Mouse (Mus musculus) left cerebral cortex, adult 11 months (tissue): ENCODE measurements around the gene Pgls.

Source experiments
- DNase-seq: peaks from one replicate; pipeline ENCODE4 v3.0.0; 2022; ENCODE audit warnings: low spot score

The Pgls gene

DNA sequence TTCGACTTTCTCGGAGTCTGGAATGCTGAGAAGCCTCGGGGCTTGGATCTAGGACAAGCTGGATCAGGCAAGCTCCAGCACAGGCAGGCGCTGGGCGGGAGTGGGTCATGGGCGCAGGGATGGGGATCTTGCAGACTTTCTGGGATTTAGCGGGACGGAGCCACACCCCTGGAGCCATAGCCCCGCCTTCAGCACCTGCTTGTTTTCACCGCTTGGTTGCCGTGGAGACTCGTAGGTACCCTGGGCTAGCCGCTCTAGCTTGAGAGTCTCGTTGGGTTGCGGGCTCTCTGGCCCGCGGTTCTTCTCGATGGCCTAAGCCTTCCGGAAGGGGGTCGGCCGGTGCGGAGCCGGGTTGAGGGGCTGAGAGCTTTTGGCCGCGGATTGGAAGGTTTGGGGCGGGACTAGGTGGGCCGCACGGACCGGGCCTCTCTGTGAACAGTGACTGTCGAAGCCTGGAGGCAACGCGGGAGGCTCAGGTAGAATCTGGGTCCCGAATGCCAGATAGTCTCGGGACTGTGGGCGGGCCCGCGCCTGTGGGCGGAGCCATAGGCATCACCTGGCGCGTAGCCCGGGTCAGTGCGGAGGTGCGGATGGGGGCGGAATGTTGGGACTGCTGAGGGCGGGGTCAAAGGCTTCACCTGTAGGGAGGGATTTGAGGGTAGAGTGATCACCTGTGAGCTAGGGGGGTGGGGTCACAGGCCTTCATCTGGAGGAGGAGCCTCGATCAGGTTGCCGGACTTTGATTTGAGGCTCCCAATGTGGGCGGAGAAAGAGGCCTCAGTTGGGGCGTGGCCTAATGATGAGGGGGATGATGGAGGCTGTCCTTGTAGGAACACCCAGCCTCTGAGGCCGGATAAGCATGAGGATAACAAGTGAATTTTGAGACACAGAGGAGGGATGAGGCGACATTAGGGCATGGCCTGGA lies 22.3 kb upstream of the Pgls start:
- DNase-seq: peak; percentile 95

DNA sequence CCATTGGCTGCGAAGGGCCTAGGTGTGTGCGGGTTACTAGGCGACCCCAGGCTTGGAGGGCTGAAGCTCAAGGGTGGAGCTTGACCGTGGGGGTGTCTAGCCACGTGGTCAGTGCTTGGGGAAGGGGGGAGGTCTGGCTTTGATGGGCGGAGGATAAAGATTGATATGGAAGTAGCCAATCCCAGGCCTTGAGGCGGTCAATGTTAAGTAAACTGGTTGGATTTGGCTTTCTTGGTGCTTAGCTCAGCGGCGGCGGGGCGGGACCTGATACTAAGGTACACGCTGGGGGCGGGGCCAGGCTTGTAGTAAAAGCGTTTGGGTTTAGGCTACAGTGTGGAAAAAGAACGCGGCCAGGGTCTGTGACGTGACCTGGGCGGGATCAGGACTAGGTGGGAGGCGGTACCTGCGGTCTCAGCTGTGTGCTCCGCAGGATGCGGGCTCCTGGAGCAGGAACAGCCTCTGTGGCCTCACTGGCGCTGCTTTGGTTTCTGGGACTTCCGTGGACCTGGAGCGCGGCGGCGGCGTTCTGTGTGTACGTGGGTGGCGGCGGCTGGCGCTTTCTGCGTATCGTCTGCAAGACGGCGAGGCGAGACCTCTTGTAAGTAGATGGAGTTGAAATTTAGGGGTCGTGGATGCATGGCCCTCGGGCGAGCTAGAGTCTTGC lies 21.6 kb upstream of the Pgls start:
- DNase-seq: peak; percentile 97

DNA sequence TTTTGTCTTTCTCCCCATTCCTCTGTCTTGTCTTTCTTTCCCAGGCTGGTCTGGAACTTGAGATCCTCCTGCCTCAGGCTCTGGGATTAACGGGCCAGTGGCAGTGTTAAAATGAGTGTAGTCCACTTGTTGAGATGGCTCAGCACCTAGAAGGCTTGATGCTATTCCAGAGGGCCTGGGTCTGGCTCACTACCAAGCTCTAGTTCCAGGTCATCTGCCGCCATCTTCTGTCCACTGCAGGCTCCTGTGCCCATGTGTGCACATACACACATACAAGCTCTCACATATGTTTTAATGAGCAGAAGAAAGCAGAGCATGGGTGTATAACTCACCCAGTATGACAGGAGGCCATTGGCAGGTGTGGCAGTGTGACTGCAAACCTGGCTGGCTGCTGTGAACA lies 19.9 kb upstream of the Pgls start:
- no peak for DNase-seq

DNA sequence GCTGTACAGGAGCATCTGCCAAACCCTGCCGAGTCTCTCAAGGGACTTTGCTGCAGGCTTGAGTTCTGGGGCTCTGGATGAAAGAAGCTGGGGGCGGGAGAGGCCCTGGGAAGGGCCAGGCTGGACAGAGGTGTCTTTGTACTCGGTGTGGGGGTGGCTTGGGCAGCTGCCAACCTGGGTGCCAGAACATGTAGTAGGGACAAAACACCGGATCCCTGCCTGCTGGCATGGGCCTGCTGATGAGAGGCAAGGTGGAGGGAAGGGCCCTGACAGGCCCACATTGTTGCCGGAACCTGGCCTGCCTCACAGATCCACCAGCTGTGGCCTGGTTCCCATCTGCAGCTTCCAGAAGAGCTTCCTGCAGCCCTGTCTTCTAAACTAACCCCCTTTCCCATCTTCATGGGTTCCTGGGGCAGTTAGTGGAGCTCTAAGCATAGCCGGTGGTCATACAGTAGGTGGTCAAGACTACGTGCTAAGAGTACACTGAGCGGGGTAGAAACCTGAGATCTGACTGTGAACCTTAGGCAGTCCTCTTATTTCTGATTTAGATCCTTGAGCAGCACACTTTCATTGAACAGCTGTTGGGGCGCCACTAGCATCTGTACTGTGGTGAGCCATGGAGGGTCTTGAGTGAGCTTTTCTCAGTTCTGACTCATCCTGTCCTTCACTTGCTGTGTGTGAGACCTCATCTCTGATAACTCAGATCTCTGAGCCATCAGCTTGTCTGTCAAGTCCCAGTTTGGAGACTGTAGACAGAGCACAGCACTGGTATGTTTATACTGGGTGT lies 18.9 kb upstream of the Pgls start:
- peak; percentile 86 for DNase-seq

DNA sequence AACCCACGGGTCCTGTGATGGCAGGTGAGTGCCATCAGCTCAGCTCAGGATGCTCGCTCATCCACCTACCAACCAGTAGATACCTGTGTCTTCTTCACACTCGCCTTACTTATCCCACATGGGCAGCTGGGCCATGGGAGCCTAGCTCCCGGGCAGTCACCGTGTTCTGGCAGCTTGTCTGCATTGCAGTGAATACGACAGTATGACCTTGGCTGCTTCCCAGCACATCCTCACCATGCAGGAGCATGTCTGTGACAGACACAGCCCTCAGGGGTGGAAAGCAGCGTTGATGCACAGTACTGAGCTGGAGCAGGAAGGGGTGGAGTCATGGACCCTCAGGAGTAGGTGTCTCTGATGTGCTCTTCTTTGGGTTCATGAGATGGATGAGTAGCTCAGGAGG lies 17.6 kb upstream of the Pgls start:
- DNase-seq: no peak

DNA sequence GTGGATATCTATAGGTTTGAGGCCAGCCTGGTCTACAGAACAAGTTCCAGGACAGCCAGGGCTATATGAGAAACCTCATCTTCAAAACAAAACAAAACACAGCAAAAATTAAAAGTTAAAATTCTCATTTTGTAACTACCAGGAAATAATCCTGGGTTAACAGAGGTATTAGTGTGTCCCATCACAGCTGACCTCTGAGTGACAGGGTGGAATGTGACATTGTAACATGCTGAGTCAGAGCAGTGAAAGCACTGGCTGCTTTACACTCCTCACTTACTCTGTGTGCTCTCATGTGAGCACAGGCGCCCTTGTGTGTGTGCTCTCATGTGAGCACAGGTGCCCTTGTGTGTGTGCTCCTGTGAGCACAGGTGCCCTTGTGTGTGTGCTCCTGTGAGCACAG lies 17.0 kb upstream of the Pgls start:
- DNase-seq: no peak

DNA sequence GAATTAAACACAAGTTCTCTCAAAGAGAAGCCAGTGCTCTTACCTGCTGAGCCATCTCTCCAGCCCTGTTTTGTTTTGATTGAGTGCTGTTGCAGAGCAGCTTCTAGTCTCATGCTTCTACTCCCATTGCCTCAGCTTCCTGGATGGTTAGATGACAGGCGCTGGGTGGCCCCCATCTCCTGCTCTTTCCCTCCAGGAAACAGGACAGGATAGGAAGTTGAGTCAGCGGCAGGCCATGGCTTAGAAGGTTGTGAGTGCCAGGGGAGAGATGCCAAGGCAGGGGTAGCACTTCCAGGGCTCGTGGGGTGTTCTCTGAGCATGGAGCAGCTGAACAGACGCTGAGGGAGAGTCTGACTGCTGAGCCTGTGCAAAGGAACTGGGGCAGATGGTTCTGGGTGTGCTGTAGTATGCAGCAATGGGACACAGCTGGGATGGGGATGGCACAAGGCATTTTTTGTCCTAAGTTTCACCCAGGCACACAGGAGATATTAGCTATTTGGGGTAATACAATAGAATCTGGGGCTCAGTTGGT lies 14.1 kb upstream of the Pgls start:
- DNase-seq: no peak

DNA sequence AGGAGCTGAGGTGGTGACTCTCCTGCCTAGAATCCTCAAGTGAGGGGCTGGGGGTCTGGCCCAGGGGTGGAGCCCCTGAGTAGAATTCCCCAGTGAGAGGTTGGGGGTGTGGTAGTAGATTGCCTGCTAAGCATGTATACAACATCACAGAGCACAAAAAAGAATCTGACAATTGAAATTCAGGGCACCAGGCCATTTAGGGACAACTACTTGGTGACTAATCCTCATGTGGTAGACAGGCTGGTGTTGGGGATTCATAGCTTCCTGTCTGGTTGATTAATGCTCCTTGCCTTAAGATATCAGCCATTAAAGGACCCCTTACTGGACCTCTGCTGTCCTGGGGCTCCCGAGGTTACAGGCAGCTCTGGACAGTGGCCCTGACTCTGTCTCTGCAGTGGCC lies 13.0 kb upstream of the Pgls start:
- no peak for DNase-seq

DNA sequence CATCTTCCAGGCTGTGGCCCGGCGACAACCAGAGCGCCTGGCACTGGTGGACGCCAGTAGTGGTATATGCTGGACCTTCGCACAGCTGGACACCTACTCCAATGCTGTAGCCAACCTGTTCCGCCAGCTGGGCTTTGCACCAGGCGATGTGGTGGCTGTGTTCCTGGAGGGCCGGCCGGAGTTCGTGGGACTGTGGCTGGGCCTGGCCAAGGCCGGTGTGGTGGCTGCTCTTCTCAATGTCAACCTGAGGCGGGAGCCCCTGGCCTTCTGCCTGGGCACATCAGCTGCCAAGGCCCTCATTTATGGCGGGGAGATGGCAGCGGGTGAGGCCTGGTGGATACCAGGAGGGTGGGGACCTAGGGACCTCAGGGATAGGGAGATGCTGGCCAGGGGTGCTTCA lies 12.5 kb upstream of the Pgls start:
- DNase-seq: no peak

DNA sequence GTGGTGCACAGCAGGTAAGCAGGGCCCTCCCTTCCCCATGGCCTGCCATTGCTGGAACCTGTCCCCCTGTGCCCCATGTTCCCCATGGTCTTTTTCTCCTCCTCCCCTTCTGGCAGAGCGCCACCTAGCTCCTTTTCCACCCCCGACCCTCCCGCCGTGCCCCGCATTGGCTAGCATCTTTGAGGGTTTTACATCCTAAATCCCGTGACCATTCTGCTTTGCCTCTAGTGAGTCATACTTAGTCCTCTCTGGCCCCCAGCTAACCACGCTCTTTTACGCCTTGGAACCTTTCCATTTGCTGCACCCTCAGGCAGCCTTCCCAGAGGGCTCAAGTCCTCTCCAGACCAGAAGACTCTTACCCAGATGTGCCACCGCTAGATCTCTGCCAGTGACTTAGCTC lies 11.8 kb upstream of the Pgls start:
- no peak for DNase-seq

DNA sequence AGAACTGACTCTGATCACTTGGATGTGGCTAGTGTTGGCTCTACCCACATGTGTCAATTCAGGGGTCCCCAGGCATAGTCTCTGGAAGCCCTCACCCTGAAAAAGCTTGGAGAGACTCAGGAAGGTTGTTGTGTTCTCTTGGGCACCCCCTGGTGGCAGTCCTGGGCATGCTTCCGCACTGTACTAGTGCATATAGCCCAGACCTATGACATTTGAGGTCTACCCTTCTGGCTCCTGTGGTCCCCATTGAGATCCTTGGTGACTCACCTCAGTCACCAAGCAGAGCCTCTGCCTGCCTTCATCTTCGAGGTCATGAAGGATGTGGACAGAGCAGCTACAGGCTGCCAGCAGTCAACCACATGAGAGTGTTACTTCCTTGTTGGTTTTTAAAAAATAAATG lies 5.1 kb upstream of the Pgls start:
- no peak for DNase-seq

DNA sequence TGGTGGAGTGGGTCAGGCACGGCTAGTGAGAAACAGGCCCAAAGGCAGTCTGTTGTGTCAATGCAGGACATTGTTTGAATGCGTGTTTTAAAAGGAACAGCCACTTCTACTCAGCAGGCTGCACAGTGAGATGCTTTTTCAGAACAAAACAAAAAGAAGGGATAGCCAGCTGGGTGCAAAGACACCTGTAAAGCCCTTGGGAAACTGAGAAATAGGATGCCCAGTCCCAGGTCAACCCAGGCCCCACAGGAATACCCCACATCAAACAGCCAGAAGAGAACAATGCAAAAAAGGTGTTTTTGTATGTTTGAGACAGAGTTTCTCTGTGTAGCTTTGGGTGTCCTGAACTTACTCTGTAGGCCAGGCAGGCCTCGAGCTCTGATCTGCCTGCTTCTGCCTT lies 3.2 kb upstream of the Pgls start:
- DNase-seq: no peak

DNA sequence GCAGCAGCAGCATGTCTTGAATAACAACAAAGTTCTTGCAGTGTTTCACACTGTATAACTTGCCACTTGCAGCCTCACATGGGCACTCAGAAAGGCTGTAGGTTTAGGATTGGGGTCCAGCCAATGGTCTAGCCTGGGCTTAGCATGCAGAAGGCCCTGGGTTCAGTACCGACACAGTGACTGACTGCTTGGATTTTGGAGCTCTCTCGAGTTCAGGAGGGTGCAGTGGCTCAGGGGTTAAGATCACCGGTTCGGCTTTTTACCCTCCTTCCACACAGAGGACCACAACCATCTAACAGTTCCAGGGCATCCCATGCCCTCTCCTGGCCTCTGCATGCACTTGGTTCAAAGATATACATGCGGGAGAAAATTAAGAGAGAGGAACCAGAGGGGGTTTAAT lies 959 bp upstream of the Pgls start:
- DNase-seq: no peak

DNA sequence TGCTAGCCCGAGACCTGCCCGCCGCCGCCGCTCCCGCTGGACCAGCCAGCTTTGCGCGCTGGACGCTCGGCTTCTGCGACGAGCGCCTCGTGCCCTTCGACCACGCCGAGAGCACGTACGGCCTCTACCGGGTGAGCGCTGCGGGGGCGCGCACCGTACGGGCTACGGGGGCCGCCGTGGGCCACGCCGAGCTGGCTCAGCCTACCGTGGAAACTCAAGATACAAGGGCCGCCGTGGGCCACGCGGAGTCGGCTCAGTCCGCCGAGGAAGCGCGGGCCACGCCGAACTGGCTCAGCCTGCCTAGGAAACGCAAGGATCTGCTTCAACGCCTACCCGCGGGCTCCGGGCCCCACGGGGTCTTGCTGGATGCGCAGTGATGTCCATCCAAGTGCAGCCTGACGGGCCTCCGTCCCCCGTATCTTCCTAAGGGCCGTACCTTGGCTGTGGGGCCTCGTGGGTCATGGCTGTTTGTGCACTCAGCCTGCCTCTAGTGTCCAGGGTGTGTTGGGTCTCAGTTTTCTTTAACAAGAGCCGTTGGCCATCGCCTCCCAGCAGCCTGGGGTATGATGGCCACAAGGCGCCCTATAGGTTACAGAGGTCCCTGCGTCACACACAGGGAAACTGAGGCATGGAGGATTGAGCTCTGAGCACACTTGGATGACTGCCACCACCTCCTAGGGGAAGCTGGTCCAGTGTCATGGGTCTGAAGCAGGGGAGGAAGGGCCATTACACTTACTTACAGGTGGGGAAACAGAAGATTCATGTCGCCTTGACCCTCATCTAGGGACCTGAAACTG lies 596 bp downstream of the Pgls start:
- DNase-seq: peak; percentile 90

DNA sequence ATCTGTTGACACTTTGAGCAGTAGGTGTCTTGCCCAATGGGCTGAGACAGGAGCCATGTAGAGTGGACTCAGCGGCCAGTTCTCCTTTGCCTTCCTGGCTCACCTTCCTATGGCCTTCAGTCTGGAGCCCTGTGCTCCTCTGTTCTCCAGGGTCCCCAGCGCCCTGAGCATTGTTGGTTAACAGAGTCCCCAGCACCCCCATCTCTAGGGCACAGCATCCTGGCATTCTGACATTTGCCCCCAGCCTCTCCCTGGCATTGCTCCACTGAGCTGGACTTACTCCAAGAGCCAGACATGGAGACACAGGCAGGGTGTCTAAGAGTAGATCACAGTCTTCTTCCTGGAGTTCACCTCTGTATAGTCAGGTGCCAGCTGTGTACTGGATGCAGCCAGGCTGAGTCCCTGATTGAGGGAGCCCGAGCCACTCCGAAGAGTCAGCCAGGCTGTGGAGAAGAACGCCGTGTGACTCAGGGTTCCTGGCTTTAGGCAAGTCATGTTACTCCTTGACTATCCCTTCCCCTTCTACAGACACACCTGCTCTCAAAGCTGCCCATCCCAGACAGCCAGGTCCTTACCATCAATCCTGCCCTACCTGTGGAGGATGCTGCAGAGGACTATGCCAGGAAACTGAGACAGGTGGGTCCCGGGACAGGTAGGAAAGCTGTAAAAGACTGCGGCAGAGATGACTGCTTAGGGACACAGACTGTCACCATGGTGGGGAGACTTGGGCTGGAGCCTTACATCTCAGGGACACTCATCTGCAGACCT lies 1.8 kb downstream of the Pgls start:
- no peak for DNase-seq

DNA sequence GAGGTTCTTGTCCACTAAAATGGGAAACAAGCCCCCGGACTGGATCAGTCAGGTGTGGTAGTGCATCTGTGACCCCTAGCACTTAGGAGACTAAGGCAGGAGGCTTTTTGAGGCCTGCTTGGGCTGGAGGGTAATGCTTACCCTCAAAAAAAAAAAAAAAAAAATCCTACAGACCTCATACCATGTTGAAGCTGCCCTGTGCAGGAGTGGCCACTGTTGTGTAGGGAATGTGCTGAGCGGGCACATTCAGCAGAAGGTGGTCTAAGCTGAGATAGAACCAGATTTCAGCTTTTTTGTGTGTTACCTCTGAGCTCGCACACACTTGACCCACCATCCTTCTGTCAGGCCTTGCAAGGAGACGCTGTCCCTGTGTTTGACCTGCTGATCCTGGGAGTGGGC lies 2.3 kb downstream of the Pgls start:
- no peak for DNase-seq

DNA sequence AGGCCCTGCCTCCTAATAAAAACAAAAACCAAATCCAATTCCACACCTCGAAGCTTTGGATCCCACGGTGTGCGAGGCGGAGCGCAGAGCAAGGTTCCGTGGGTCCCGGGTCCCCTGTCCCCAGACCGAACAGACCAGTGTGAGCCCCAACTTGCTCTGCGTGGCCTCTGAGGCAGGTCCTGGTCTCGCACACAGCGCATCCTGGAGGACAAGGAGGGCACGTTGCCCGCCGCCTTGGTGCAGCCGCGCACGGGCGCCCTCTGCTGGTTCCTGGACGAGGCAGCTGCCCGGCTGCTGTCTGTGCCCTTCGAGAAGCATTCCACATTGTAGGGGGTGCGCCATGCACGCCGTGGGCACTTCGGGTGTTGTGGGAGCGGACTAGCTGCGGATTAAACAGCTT lies 3.9 kb downstream of the Pgls start:
- DNase-seq: peak; percentile 82

DNA sequence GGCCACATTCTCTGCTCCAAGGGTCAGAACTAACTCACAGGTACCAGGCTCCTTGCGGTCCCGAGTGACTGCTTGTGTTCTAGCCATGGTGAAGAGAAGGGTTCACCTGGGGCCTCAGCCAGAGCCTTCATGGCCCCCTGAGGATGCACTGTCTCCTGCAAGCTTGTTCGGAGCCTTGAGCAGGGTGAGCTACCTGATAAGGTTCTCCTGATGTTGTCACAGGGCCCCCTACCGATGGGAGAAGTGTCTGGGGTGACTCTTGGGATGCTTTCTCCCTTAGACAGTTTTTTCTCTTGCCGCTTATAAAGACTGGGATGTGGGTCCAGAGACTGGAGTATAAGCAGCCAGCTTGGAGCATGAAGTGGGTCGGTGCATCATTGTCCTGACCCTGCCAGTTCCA lies 4.4 kb downstream of the Pgls start:
- DNase-seq: no peak

DNA sequence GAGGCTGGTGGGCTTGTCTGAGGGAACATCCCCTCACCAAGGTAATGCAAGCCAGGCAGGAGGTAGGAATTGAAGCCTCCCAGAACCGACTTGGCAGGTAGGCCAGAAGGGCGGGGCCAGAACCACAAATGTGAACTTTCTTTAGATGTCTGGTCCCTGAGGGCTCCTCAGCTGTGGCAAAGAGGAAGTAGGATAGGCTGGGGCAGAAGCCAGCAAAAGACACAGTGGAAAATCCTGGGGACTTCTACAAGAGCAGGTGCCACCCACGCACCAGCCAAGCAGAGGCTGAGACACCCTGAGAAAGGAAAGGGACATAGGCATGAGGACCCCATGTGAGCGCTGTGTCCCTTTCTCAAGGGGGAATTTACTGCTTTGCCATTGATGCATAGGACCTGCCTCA lies 4.8 kb downstream of the Pgls start:
- DNase-seq: no peak

DNA sequence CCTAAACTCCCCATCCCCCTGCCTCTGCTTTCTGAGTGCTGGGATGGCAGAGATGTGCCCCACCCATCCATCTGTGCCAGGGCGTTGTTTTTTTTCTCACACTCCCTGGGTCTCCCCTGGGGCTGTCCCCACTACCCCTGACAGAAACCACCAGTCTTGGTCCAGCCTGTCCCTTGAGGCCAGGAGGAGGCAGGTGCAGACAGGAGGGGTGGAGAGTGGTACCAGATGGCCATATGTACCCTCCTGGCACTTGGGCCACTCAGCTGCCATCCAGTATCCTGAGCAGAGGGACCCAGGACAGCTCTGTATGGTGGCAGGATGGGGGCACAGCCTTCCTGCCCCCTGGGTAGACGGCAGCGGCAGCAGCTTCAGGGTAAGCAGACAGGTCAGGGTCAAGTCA lies 5.5 kb downstream of the Pgls start, which contains the start of gene Fam129c:
Gene Fam129c, plus strand, starts transcription at position 198 of the 400 bp plus-strand sequence.
- no peak for DNase-seq

DNA sequence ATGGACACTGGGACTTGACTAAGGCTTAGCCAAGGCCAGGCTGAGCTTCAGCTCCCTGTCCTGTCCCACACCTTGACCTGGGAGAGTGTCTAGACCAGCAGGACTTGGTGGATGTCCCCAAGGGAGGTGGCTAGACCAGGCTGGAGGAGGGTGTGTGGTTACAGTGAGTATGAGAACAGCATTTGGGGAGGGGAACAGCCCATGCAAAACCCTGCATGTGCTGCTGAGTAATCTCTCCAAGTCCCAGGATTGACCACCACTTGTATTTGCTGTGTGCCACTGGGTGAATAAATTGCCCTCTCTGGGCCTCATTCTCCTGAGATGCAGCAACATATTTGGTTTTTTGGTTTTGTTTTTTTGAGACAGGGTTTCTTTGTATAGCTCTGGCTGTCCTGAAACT lies 6.4 kb downstream of the Pgls start:
- DNase-seq: no peak
